Mouse (Mus musculus) C2C12 (cell line): ENCODE data around the gene Syne1. TPM values are rescaled to one million over a fixed set of nuclear protein-coding genes. Genes with fewer than 3 reads are reported as not detected.

Experiments used
- H3K27me3 ChIP-seq: one replicate; pipeline ENCODE4 v1.6.1; 2011; ENCODE audit not compliant: control insufficient read depth, insufficient read depth, insufficient read length
- H3K36me3 ChIP-seq: one replicate; pipeline ENCODE4 v1.6.1; 2011; ENCODE audit not compliant: control insufficient read depth, insufficient read depth
- H3K4me3 ChIP-seq: one replicate; pipeline ENCODE4 v1.5.1; 2011; ENCODE audit warnings: mild to moderate bottlenecking, control low read depth; ENCODE audit not compliant: poor library complexity, insufficient read depth, severe bottlenecking
- H3K79me2 ChIP-seq: one replicate; pipeline ENCODE4 v1.6.1; 2011; ENCODE audit not compliant: control insufficient read depth, insufficient read depth
- H3K79me3 ChIP-seq: one replicate; pipeline ENCODE4 v1.6.1; 2011; ENCODE audit warnings: low read depth, control low read depth
- H3ac ChIP-seq: one replicate; pipeline ENCODE3; 2011; ENCODE audit warnings: low read depth; ENCODE audit not compliant: control insufficient read depth, insufficient read length
- CEBPB ChIP-seq: IDR thresholded peaks from one replicate; pipeline ENCODE4 v1.6.1; 2011; ENCODE audit warnings: low read depth, mild to moderate bottlenecking, control low read depth, moderate library complexity
- CTCF ChIP-seq: IDR thresholded peaks from one replicate; pipeline ENCODE4 v1.5.1; 2011; ENCODE audit not compliant: control insufficient read depth, insufficient read depth, insufficient read length
- FOSL1 ChIP-seq: IDR thresholded peaks from one replicate; pipeline ENCODE4 v1.8.0; 2011; ENCODE audit warnings: mild to moderate bottlenecking, low read length; ENCODE audit not compliant: poor library complexity, insufficient read depth, severe bottlenecking
- MAX ChIP-seq: IDR thresholded peaks from one replicate; pipeline ENCODE4 v1.6.1; 2011; ENCODE audit warnings: mild to moderate bottlenecking, control low read depth
- MYOD1 ChIP-seq: IDR thresholded peaks from one replicate; pipeline ENCODE4 v1.6.1; 2011; ENCODE audit warnings: low read depth; ENCODE audit not compliant: control insufficient read depth, insufficient read length
- MYOG ChIP-seq: IDR thresholded peaks from one replicate; pipeline ENCODE4 v1.6.1; 2011; ENCODE audit not compliant: control insufficient read depth, insufficient read length; ENCODE audit errors: extremely low read depth
- USF1 ChIP-seq: IDR thresholded peaks from one replicate; pipeline ENCODE4 v1.6.1; 2011; ENCODE audit warnings: low read depth, mild to moderate bottlenecking, control low read depth, moderate library complexity
- polyA plus RNA-seq: library from polyadenylated mRNA; unstranded; fragments of >200 nt; fragmentation: generic; extraction: Trizol; gene quantifications from one replicate; pipeline ENCODE4 v1.2.1, GENCODE M21; 2012; ENCODE audit warnings: missing spikeins

The Syne1 gene
- polyA plus RNA-seq, 1 experiment: 4.1 TPM

DNA sequence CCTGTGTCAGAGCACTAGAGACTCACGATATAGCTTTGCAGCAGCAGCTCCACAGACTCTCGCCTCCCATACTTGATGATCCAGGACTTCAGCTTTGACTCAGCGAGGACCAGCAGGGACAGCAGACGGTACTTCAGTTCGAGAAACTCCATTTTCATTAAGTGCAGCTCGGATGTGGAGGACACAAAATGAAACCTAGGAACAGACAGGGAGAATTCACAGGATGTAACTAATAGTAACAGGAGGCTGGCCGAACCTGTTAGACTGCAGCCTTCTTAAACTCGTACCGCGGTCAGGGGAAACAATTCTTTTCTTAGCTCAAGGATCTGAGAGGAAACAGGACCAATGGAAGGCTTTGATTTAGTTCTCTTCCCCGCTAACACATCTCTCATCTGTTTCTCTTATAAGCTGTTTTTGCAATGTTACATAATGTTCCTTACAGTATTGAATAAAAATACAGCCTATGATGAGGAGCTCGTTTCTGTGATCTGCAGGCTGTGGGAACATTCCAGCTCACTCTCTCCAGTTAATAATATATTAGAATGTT, 183.7 kb downstream of the Syne1 start:
- H3K79me3 ChIP-seq: no peaks in the 10 kb centered on the region
- no peaks in the 10 kb centered on the region for H3K36me3 ChIP-seq
- no peaks in the 10 kb centered on the region for H3K79me2 ChIP-seq
- TF ChIP-seq USF1 (no peak), MYOG (no peak), CEBPB (no peak), FOSL1 (no peak), CTCF (no peak), MAX (no peak), MYOD1 (no peak)
- H3K27me3 ChIP-seq: peaks cover 3% of the 10 kb centered on the region
- no peak overlapping the region for H3K4me3 ChIP-seq
- H3ac ChIP-seq: no peak overlapping the region

DNA sequence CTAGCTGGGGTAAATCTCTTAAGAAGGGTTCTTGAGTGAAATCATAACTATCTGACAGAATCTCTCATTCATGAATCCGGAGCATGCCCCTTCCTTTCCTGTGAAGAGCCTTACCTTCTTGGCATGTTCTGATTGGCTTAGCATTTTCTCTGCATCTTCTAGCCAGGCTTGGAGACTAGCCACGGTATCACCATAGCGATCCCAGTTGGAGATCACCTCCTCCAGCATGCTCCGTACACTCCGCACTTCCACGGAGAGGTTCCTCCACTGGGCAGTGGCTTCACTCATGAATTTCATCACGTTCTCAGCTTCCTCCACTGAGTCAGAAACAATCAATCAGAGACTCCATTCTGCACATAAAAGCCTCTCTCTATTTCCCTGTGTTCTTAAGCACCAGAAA, 190.7 kb downstream of the Syne1 start:
- Histone ChIP-seq H3K79me2 (no peaks in the 10 kb centered on the region), H3K36me3 (no peaks in the 10 kb centered on the region), H3K27me3 (no peaks in the 10 kb centered on the region), H3K79me3 (no peaks in the 10 kb centered on the region), H3ac (no peak overlapping the region), H3K4me3 (no peak overlapping the region)
- TF ChIP-seq USF1: no peak
- no peak for TF ChIP-seq MAX
- no peak for TF ChIP-seq CTCF
- TF ChIP-seq MYOD1: no peak
- TF ChIP-seq MYOG: no peak
- no peak for TF ChIP-seq CEBPB
- TF ChIP-seq FOSL1: no peak

DNA sequence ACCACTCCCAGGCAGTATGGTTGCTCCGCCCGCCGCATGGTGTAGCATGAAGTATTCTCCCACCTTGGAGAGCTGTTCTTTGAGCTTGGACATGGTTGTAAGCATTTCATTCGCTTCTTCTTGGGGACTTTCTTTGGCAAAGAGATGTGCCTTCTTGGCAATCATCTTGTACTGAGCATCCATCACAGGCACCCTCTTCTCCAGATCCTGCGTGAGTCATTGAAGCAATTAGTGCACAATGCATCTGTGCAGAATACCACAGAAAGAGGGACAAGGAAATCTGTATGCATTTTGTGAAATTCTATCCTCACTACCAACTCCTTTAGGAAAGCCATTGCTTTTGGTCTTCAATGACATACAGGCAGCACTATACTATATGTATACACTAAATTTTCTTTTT, 194.7 kb downstream of the Syne1 start:
- no peaks in the 10 kb centered on the region for H3K79me3 ChIP-seq
- TF ChIP-seq MAX (no peak), USF1 (no peak), MYOG (no peak), CTCF (no peak), CEBPB (no peak), FOSL1 (no peak), MYOD1 (no peak)
- H3K4me3 ChIP-seq: no peak overlapping the region
- H3ac ChIP-seq: no peak overlapping the region
- no peaks in the 10 kb centered on the region for H3K79me2 ChIP-seq
- H3K36me3 ChIP-seq: no peaks in the 10 kb centered on the region
- H3K27me3 ChIP-seq: no peaks in the 10 kb centered on the region

DNA sequence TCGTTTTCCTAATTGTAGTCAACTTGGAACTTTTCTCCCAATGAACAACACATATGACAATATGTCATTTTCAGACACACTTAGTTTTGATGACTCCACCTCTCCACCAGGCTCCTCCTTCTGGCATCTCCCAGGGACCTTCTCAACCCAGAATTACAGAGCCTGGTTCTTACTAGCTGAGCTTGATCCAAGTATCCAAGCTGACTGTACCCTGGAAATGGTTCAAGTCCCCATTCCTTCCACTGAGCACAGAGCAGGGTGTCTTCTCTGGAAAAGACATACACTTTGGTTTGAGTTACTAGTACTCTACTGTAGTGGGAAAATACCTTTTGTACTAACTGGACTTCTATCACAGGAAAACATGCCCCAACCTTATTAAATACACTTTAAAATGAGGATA, 197.9 kb downstream of the Syne1 start:
- Histone ChIP-seq H3K4me3 (no peak overlapping the region), H3K36me3 (no peaks in the 10 kb centered on the region), H3K27me3 (no peaks in the 10 kb centered on the region)

DNA sequence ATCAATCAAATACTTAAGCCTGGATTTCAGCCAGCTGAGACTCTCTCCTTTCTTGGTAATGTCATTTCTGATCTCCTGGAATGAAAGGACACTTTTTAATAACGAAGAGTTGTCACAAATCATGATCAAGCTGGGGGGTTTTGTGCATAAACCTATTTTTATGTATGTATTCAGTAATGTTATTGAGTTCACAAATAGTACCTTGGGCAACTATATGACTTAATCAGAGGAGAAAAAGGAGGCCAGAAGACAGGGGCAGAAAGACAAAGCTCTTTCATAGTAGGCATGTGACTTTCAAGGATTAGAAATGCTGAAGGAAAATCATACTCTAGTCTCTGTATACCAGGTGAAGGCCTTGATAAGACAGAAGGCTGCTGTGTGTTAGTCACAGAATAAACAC, 204.4 kb downstream of the Syne1 start:
- Histone ChIP-seq H3K4me3 (no peak overlapping the region), H3K36me3 (no peaks in the 10 kb centered on the region), H3K79me3 (no peaks in the 10 kb centered on the region), H3ac (no peak overlapping the region), H3K79me2 (no peaks in the 10 kb centered on the region), H3K27me3 (no peaks in the 10 kb centered on the region)
- TF ChIP-seq MYOD1: no peak
- TF ChIP-seq FOSL1: no peak

More for the DNA sequence above, 197.9 kb downstream of the Syne1 start:
- no peaks in the 10 kb centered on the region for H3K79me2 ChIP-seq
- no peaks in the 10 kb centered on the region for H3K79me3 ChIP-seq
- H3ac ChIP-seq: no peak overlapping the region
- TF ChIP-seq MYOG (no peak), MAX (no peak), FOSL1 (no peak), CEBPB (no peak), USF1 (no peak), CTCF (no peak), MYOD1 (no peak)

DNA sequence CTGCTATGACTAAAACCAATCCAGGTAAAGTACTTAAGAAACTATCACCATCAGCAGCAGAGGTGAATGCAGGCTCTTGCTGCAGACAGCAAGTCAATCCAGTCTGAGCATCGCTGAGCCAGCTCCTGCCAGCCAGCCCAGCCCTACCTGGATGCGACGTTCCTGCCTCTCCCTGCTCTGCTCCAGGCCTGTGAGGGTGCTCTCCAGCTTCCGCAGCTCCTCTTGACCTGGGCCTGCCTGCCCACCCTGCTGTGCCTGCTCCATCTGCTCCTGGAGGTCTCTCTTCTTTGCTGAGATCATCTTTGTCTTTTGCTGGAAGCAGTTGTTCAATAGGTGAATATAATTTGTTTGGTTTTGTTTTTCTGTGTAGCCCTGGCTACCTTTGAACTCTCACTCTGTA, 208.1 kb downstream of the Syne1 start:
- H3K27me3 ChIP-seq: peaks cover 7% of the 10 kb centered on the region
- TF ChIP-seq CTCF: no peak
- no peak for TF ChIP-seq CEBPB
- TF ChIP-seq FOSL1: no peak
- no peak for TF ChIP-seq MYOD1
- TF ChIP-seq USF1: no peak
- no peak for TF ChIP-seq MAX
- no peak for TF ChIP-seq MYOG
- H3ac ChIP-seq: no peak overlapping the region
- no peaks in the 10 kb centered on the region for H3K36me3 ChIP-seq
- no peaks in the 10 kb centered on the region for H3K79me3 ChIP-seq
- no peak overlapping the region for H3K4me3 ChIP-seq
- H3K79me2 ChIP-seq: no peaks in the 10 kb centered on the region

DNA sequence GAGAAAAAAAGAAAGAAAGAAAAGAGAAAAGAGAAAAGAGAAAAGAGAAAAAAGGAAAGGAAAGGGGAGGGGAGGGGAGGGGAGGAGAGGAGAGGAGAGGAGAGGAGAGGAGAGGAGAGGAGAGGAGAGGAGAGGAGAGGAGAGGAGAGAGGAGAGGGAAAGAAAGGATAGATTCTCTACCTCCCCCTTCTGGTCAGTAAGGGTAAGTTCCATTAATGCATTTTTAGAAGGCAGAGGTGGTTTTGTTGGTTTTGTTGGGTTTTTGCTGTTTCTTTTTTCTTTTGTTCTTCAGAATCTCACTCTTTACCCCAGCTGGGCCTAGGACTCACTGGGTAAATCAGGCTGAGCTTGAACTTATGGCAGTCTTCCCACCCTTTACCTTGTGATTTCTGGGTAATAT, 214.9 kb downstream of the Syne1 start:
- H3K36me3 ChIP-seq: no peaks in the 10 kb centered on the region
- TF ChIP-seq FOSL1: no peak
- no peaks in the 10 kb centered on the region for H3K79me2 ChIP-seq
- H3ac ChIP-seq: no peak overlapping the region
- H3K79me3 ChIP-seq: no peaks in the 10 kb centered on the region
- H3K4me3 ChIP-seq: no peak overlapping the region
- peaks cover 7% of the 10 kb centered on the region for H3K27me3 ChIP-seq
